Mouse (Mus musculus): Measurements from ENCODE around the gene Gm47959.

DNA sequence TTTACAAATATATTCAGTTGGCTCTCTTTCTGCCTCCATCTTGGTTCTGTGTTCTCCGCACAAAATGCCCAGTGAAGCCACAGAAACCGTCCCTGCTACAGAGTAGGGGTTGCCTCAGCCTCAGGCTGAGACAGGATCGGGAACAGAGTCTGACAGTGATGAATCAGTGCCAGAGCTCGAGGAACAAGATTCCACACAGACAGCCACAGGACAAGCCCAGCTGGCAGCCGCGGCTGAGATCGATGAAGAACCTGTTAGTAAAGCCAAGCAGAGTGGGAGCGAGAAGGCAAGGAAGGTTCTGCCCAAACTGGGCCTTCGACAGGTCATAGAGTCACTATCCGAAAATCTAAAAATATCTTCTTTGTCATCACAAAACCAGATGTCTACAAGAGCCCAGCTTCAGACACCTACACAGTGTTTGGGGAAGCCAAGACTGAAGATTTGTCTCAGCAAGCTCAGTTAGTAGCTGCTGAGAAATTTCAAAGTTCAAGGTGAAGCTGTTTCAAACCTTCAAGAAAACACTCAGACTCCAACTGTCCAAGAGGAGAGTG, 15.1 kb downstream of the Gm47959 start:
- no peak for TF ChIP-seq CTCF (IDR thresholded peaks at IDR 0.05; ENCODE audit: low read depth, low read length)
- TF ChIP-seq POLR2A (IDR thresholded peaks at IDR 0.05; ENCODE audit: extremely low read depth, insufficient read depth, low read length): no peak
